Mouse (Mus musculus) natural killer cell, adult 2 months (primary cell): ENCODE results near the gene Zswim4.
A peak's percentile ranks its signal among the peaks of the same experiment; 100 is the strongest.

Experiments used
- DNase-seq, 2 experiments: peaks; one replicate each; pipeline ENCODE4 v3.0.0; 2022; ENCODE audit warnings: low spot score in 2 of 2

Gene Zswim4

DNA sequence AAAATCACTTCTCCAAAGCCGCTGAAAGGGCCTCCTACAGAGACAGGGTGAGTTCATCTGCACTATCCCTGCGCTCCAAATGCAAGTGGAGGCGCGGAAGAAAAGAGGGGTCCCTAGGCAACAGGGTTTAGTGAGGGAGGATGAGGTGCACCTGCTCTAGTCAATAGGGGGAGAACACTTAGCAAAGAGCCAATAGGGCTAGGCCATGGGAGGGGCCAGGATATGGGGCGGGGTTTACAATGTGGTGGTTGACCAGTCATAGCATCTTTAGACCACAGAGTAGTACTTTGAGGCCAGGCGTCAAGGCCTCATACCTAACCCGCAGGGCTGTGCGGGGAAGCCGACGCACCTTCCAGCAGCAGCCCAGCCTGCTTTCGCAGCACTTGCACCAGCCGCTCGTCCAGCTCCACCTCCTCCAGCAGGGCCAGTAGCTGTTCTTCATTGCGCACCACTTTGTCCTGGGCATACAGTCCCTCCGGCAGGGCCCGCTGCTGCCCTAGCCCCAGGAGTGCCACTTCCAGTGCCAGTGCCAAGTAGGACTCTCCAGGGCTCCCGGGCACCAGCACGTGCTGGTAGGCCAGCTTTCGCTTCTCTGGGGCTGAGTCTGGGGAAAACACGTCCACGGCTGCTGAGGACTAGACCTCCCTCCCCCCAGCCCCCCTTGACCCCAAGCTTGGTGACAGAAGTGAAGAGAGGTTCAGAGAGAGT is 13.4 kb downstream of the Zswim4 start:
- DNase-seq, result no peak

DNA sequence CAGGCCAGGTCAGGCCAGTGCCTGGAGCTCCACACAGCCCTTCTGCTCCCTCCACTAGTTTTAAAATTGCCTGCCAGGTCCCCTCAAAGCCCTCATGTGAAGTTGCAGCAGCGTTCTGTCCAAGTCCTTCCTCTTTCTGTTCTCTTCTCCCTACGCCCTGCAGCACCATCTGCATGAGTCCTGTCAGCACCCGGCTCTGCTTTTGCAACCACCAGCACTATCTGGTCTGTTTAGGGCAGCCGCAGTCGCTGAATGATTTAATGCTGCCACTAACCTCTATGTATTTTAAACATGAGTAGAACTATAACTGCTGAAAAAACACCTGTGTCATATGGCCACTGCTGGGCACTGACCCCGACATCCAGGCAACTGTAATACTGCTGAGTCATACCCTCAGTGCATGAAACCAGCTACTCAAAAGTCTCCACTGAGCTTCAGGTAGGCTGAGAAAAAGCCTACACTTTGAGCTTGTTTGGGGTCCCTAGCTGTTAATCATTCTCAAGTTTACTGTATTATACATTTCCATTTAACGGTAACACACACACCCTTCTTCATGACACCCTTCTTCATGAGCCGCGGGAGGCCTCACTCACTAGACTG is 14.2 kb downstream of the Zswim4 start:
- no peak for DNase-seq

DNA sequence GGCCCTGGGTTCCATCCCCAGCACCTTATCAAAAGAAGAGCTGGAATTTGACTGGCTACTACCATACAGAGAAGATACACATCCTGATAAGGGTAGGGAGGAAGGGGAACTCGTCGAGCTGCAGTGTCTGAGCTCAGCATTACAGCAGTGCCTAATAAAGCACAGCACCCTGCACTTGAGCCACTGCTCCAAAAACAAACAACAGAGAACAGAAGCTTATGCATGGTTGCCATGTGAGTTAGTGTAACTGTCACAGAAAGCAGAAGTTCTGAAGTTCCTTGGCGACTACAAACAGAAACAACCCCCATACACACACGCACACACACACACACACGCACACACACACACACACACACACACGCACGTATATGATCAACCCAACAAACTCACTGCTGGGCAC is 16.8 kb downstream of the Zswim4 start:
- DNase-seq, result no peak

DNA sequence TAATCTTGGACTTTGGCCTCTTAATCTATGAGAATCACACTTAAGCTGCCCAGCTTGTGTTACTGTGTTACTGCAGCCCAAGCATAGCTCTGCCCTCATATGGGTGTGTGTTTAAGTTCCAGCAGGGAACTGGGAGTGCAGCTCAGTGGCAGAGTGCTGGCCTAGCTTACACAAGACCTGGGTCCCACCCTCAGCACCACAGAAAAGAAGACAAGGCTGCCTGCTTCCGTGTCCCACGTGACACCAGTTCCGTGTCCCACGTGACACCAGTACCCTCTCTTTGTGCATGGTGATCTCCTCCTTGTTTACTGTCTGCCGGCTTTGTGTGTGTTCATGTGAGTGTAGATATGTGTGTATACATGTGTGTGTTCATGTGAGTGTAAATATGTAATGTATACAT is 18.7 kb downstream of the Zswim4 start:
- DNase-seq, result no peak

DNA sequence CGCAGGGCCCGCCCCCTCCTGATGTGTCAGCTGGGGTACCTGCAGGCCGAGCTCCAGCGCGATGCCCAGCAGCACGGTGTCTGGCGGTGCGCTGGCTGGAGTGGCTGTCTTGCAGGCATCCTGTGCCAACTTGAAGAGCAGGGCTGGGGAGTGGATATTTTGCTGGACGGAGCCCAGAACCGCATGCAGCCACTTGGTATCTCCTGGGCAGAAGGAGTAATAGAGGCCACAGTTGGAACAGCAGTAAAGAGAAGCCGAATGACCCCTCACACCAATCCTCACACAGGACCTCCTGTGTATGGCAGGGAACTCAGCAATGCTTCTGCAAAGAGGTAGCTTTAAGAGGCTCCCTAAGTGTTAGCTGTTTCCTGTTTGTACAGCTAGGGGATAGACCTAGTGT is 19.6 kb downstream of the Zswim4 start:
- no peak for DNase-seq

DNA sequence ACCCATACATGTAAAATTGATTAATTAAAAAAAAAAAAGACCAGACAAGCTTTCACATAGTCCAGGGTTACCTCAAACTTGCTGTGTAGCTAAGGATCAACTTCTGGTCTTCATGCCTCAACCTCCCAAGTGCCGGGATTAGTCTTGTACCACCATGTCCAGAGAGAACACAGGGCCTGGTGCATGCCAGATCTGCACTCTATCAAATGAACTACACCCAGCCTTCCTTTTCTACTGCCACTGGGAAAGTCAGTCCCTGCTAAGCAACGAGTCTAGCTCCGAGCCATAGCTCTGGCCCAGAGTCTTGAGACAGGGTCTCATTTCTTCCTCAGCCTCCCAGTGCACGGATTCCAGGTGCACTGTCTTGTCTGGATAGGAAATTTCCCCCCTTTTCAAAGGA is 23.6 kb downstream of the Zswim4 start:
- no peak for DNase-seq

DNA sequence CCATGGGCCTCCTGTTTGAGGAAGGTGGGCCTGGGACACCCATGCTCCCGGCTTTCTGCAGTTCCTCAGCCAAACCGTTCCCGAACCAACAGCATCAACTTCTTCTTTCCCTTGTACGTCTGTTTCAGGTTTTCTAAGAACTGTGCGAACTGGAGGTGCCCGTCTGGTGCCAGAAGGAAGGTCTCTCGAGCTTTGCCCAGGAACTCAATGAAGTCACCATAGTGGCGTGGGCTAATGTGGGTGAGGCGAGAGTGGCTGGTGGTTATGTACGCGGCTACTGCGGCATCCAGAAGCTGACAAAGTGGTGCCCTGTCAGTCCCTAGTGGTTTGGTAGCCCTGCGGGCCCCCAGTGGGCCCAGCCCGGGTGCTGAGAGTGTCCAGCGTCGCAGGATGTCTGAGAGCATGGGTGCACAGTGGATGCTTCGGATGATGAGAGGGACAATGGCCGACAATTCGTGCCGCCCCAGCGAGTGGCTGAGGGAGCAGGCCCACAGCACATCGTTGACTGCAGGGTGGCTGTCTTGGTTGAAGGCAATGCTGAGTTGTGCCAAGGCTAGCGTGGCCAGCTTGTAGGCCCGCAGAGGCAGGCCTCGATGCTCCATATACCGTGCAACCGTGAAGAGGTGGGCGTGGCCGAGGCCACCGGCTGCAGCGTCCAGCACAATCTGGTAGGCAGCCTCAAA is 24.8 kb downstream of the Zswim4 start:
- no peak for DNase-seq

DNA sequence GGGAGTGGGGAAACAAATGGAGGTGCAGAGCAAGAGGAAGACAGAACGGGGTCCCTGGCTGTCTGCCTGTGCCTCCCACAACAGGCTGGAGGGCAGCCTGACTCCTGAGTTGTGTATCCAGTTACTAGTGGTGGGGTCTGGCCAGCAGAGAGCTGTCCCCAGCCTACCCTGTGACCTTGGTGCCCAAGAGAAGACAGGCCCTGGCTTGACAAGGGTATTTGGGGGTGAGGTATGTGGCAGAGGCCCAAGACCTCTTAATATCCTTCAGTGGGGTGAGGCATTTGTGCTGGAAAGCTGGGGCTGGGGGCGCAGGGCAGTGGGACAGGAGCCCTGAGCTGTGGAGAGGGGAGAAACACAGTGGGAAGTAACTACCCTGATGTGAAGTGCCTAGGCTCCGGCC is 25.7 kb downstream of the Zswim4 start:
- no peak for DNase-seq

DNA sequence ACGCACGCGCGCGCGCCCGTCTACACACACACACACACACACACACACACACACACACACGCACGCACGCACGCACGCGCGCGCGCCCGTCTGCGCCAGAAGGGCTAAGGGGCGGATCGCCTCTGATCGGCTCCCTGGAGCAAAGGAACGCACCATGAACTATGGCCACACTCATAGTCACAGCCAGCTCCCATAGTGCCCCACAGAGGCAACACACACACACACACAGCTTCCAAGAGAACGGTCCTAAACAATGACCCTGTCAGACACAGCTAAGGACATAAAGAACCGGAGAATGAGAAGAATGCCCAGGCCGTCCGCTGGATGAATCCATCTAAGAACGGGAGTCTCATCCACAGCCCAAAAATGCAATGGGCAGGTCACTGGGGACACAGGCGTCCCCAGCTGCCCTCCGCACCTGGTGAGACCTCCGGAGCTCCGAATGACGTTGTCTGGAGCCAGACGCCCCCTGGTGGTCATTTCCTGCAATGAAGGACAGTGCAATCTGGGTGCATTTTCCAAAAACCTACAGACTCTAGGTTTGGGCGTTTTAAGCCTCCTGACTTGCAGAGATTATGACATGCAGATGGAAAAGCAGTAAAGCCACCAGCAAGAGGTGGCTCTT is 26.6 kb downstream of the Zswim4 start:
- DNase-seq, result peak; percentile 84 to 87

DNA sequence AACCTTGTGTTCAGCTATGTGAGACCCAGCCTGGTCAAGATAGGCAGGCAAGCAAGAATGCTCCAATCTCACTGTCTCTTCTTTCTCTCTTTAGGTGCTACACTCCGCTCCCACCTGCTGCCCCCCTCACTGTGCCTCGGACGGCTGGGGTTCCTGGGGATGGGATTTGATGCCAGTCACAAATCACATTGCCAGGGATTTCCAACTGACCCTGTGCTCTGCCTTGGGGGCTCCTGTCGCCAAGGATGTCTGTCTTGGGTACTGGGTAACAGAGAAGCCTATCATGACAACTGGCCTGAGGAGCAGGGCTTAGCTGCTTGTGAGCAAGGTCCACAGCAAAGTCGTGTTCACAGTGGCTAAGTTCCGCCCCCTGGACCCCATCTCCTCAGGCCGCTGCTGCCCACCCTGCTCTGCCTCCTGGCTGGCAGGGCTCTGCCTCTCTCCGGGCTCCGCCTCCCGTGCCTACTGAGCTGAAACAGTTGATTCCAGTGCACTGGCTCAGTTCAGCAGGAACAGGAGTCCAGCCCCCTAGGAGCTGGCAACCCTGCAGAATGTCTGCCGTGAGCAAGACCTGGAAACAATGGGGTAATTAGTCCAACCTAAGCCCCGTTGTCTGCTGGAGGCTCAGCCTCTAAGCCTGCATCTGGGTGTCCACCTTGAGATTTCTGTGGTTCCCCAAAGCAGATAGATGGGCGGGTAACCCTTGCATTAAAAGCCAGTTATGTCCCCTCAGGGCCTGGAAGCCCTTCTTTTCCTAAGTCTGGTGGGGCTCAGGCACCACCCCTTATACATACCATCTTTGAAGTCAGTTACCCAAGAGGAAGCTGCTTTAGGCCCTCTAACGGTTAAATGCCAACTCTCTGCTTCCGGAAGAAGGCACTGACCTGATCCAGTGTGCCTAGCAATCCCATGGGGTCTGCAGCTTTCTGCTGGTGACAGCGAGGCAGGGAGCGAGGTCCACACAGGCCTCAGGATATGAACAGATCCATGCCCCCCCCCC is 28.2 kb downstream of the Zswim4 start:
- DNase-seq, result peak in 1 of 2 experiments; percentile 12

DNA sequence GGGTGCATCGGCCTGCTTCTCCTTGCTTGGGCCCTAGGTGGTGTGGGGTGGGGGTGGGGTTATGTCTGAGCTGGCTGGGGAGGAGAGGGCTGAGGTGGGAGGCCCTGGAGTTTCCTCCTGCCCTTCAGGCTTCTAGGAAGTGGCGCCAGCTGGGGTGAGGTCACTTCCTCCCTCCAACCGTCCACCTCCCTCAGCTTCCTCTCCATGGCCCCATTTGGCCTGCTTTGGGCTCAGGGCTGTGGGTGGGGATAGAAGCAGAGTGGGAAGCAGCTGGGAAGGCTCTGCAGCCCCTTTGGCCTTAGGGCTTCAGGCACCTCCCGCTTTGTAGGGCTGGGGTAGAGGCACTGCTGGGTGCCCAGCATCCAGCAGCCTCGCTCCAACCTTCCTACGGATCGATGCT is 29.0 kb downstream of the Zswim4 start:
- DNase-seq, result peak in 1 of 2 experiments; percentile 22

DNA sequence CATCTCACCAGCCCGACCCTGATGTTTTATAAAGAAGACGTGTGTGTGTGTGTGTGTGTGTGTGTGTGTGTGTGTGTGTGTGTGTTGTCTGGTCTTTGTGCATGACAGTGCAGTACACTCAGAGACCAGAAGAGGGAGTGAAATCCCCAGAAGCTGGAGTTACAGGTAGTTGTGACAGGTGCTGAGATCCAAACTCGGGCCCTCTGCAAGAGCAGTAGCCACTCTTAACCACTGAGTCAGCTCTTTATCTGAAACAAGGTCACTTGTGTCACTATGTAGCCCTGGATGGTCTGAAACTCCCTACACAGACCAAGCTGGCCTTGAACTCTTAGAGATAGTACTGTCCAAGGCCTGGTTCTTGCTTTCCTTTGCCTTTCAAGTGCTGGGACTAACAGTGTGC is 30.2 kb downstream of the Zswim4 start:
- peak in 1 of 2 experiments; percentile 26 for DNase-seq

DNA sequence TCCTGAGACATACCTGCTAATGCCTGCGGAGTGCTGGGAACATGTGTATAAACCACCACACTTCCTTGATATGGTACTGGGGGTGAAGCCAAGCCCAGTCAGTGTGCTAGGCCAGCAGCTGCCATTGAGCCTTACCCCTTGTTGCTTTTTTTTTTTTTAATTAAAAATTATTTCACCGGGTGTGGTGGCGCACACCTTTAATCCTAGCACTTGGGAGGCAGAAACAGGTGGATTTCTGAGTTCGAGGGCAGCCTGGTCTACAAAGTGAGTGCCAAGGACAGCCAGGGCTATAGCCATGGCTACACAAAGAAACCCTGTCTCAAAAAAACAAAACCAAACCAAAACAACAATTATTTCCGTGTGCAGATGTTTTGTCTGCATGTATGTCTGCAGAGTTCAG is 31.8 kb downstream of the Zswim4 start:
- DNase-seq, result no peak

DNA sequence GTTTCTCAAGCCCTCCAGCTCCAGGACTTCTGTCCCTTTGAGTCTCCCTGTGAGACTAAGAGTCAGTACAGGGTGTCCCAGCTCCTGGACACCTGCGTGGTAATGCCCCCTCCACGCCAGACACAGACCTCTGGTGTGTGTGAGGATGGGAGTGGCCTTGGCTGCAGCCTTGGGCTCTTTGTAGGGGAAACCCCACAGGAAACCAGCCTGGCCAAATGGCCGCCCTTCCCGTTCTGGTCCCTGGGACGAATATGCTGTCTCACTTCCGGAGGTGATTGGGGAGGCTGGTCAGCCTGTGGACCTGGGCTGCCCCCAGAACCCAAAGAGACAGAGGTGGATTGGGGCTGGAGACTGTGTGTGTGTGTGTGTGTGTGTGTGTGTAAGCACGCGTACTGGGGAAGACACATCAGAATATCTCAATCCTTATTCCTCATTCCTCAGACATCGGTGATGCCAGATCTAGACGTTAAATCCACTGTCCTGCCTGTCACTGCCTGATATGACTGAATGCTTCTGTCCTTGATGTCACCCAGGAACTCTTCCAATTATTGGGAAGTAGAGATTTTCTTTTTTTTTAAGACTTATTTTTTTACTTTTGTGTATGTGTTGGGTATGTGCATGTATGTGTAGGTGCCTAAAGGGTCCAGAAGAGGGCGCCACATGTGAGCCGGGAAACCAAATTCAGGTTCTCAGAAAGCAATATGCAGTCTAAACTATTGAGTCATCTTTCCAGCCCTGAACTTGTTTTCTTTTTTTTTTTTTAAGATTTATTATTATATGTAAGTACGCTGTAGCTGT is 32.7 kb downstream of the Zswim4 start:
- DNase-seq, result peak; percentile 81 to 88

DNA sequence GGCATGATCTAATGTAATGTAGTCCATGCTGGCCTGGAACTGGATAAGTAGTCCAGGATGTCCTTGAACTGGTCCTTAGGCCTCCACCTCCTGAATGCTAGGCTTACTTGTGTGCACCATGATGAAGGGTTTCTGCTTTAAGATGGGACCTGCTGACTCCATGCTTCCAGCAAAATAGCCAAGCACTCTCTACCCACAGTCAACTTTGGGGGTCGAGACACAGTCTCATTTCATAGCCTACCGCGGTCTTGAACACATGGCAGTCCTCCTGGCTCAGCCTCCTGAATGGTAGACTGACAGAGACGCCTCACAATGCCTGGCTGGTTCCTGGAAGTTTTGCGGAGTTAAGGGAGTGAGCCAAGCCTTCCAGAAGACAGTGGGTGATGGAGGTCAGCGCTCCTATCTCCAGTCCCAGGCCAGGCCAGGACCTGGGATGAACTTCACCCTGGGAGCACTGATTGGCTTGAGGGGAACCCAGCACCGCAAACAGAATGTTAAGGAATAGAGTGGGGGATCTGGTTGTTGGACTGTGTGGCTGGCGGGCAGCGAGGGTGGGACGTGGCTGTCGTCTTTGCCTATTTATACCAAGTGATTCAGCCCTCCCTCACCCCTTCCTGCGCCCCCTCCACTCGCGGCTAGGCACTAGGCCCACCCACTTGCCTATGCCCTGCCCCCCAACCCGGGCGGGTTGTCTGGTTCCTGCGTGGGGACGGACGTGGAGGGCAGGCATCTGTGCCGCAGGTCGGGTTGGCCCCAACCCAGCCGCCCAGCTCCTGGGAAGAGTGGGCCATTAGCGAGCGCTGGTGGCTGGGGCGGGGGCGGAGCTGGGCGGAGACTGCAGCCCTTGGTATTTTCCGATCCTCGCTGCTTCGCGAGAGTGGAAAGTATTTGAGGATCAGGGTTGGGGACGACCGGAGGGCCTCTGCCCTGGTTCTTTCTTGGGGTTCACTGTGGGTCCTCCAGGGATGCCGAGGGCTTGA is 33.6 kb downstream of the Zswim4 start:
- DNase-seq, result peak; percentile 92

DNA sequence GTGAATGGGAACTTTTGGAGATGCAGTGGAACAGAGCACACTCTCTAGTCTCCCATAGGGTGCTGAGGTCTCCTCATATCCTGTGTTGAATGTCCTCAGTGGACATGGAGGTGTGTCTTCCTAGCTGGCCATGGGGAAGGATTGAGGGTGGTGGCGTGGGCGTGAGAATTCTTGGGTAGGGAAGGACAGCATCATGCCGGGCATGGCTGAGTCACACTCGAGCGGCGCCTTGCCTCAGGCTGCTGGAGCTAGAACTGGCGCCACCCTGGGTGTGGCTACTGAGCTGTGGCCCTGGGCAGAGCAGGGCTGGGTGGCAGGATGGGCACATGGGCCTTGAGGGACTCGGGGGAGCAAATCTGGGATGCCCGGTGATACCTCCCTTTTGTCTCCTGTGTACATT is 34.4 kb downstream of the Zswim4 start:
- DNase-seq, result peak; percentile 57 to 63

DNA sequence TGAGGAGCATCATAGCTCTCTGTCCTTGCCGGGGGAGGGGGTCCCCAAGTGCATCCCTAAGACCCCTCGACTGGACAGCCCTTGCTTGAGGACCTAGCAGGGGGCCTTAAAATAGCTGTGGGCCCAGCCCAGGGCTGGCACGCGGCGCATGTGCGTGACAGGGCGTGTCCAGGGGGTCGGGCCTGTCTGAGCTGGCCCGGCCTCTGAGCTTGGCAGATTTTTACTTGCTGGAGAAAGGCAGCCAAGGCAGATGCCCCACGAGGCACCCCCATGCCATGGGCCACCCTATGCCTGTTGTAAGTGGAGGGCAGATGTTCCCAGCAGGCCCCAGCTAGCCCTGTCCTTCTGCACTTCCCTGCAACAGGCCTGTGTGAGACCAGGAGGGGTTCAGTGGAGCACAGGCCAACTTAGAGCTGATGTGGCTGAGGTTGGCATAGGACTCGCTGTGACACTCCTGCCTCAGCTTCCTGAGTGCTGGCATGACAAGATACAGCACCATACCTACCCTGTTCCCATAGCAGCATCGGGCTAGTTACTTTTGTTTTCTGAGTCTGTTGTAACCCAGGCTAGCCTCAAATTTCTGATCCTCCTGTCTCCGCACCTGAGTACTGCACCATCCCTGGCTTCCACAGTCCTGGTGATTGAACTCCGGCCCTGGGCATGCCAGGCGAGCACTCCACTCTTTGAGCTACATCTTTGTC is 35.2 kb downstream of the Zswim4 start:
- DNase-seq, result peak; percentile 68 to 70

DNA sequence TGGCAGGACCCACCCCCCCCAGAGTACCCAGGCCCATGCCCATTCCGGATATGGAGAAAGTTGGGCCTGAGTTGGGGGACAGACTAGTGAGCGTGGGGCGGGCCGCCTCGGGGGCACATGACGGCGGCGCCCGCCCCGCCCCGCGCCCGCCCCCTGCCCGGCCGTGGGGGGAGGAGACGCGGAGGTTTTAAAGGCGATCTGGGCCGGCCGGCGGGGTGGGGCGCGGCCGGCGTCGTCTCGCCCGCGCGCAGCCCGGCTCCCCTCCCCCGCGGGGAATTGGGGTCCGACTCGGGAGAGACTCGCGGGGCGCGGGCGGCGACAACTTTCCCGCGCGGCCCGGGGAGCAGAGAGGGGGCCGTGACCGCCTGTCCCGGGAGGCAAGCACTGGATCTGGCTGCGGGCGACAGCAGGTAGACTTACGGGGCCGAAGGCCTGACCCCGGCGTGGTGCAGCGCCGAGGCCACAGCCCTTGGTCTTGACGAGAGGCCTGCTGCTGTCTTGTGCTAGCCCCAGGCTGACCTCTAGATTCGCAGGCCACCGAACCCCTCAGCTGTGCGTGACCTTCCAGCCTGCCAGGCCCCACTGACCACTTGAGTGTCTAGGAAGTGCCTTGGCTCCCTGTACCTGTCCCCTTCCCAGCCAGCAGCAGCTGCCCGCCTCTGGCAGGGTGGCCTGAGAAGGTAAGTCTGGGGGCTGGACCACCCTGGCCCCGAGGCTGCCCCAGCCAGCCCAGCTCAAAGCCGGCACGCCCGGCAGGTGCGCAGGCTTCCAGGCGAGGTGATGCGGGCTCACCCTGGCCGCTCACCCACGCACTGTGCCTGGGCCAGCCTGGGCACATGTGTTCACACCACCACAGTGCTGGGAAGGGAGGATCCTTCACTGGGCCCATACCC is 36.0 kb downstream of the Zswim4 start:
- peak; percentile 80 to 83 for DNase-seq
